Mouse (Mus musculus): Measurements from ENCODE around the gene Gm2012.
"Not testable (repeated sequence)": the region's sequence is repeated elsewhere in the genome, so short reads cannot be mapped to it uniquely, and the experiment has no call there.

Gm2012 gene

GRCm38 (mm10) chrX:26231255-26231654, at the start of gene Gm2012:
Gm2012 (minus strand) TSS chrX:26231355.
- not testable (repeated sequence) for DNase-seq (ENCODE audit: low spot score in 2 of 2)

- not testable (repeated sequence) for DNase-seq (ENCODE audit: low spot score in 2 of 2)
Observed at GRCm38 (mm10) chrX:26159146-26159545, 72.0 kb downstream of the Gm2012 start.

Measured in spleen, postnatal 10 days (tissue).